Mouse (Mus musculus) frontal cortex, adult 2 months (tissue): ENCODE measurements around the gene Wdr12. TPM values are rescaled to one million over a fixed set of nuclear protein-coding genes. Genes with fewer than 3 reads are reported as not detected.
"Not testable (repeated sequence)": the region's sequence is repeated elsewhere in the genome, so short reads cannot be mapped to it uniquely, and the experiment has no call there.

Experiments
- DNase-seq, 2 experiments: peaks; one replicate each; pipeline ENCODE4 v3.0.0; 2022; ENCODE audit warnings: low spot score in 1 of 2; ENCODE audit errors: extremely low spot score in 1 of 2
- polyA plus RNA-seq: library from polyadenylated mRNA; depleted of rRNA; stranded (reverse); fragments of >200 nt; gene quantifications from 2 replicates; pipeline ENCODE4 v1.2.3, GENCODE M21; 2012; rRNA removed

Gene Wdr12
- polyA plus RNA-seq, result 19.0 and 22.3 TPM in 2 replicates

DNA sequence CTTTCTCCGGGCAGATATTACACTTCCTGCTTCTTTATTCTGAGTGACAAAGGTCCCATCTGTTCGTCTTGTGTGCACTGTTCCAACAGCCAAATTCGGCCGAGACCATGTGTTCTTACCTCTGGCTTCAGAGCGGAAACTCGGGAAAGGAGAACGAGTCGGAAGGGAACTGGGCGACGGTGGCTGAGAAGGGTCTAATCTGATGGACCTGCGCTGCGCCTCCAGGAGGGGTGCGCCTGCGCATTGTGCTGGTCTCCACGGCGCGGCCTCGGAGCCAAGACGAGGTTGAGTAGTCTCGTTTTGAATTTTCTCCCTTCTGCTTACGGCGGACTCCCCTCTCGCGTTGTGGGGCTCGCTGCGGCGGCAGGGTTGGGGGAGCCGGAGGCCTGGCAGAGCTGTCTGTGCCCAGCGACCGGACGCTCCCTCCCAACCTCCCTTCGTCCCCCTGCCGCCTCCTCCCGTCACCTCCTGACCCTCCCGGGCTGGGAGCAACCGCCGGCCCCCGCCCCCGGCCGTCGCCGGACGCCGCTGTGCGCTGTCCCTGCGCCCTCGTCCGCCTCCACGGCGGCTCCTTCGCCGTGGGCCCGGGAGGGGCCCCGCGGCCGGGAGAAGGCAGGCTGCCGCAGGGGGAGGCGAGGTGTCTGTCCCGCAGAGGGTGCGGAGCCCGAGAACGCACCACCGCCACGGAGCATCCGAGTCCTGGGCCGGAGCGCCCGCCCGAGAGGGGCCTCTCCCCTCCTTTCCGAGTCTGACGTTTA, at the start of gene Wdr12, which contains the start of gene Carf:
Wdr12 (minus strand) TSS at position 622 of the 758 bp plus-strand sequence.
Carf (plus strand) TSS at position 224 of the 758 bp plus-strand sequence.
- DNase-seq, result peak; percentile 96 to 99

DNA sequence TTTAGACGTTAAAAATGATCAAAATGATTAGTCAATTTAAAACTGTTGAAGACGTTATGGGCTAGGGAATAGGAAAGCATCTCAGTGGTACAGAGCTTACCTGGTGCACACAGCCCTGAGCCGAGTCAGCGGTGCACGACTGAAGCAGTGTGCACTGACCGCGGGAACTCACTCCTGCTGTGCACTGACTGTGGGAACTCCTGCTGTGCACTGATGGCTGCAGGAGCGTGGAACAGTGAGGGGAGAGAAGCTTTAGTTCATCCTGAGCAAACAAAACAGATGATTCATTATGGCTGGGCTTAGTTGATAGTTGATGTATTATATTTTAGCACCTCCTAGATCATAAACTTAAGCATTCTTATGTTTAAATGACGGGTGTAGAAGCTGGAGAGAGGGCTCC, 38.9 kb upstream of the Wdr12 start:
- no peak for DNase-seq

DNA sequence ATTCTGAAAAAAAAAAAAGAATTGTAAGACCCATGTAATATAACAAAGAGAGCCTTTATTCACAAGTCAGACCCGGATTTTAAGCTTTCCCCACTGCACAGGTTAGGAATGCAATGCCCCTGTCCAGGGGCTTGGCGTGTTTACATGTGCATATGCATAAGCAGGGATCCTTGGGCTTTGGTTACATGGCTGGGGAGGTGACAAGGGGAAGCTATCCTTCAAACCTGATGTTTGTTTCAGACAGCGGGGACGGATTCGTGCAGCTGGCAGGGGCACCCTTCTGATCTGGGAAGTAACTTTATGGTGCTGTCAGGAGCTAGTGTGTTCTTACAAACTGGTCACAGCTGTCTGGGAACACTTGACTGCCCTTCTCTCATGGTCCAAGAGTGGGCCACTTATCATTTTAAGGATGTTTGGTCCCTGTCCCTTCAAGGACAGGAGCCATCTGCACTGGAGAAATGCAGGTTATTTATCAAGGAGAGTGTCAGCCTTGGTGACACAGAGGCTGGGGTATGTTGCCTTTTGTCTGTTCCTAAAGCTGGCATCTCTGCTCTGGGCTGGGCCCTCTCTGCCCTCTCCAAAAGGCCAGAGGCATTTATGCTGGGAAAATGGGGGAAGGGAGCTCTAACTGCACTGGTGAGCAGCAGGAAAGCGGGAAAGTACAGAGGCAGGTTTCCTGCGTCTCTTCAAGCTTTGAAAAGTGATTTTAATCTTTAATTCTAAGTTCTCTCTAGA, 19.4 kb upstream of the Wdr12 start:
- no peak for DNase-seq

GRCm38 (mm10) chr1:60104582-60104981, 6.1 kb upstream of the Wdr12 start:
- no peak for DNase-seq

DNA sequence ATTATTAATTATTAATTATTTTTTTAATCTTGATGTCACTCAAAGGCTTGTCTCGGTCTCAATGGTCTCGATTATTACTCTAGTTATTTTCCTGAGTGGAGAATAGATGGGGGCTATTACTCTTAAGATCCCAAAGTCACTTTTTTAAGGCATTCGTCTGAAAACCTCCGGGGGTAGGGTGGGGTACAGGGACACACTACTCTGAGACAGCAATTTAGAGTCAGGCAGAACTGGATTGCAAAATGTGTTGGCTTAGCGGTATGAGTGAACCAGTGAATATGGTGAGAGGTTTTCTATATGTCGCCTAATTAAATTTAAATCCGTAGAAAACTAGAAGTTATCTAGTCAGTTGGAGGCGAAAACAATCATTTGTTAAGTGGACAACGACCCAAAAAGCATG, 394 bp upstream of the Wdr12 start:
- DNase-seq, result peak in 1 of 2 experiments; percentile 19

DNA sequence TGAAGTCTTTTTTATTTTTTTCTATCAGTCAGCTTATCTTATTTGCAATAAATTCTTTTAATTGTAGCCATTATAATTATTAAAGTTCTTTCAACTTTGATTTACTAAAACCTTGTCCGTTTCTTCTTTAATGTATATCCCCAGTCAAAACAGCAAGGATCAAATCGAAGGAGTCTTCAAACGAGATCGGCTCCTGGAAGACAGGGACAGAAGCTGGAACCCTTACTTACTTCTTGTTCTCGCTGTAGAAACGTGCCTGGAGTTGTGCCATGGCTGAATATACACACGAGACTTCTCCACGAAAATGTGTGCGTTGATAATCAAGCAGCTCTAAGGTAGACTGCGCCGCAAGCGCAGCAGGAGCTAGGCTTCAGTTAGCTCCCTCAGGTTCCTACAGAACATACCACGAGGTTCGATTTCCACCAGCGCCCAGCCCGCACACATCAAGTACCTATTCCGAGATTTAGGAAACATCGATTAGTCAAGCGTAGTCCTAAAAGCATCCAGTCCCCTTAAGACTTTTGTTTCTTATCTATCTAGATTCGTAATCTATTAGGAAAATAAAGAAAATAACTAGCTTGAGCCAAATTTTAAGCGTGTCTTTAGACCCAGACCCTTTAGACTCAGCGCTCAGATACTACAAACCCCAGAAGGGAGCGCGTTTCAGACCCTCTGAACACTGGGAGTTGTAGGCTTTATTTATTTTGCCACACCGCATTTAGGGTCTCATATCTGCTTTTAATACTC, 995 bp downstream of the Wdr12 start:
- DNase-seq, result peak; percentile 66 to 83

DNA sequence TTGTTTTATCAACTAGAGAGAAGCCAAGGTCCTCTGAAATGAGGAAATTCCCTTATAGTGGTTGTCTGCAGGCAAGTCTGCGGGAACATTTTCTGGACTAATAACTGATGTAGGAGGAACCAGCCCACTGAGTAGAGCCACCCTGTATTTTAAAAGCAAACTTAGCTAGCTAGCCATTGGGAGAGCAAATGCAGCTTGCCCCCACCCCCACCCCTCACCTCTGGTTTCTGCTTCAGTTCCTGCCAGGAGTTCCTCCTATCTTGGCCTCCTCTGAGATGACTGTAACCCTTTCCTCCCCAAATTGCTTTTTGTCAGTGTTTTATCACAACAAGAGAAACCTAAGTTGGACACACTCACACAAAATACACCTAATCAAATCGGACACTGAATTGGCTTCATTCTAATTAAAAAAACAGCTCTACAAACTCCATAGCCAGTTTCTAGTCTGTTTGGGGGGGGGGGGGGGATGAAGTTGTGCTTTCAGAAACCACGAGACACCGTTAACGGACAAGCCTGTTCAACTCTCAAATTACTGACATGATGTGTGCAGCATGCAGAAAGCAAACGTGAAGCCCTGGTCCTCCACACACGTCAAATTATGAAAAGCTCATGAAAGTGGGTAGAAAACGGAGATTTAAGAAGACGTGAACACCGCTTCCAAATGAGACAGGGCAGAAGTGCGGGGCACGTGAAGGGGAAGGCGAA, 1.7 kb downstream of the Wdr12 start:
- DNase-seq, result no peak

DNA sequence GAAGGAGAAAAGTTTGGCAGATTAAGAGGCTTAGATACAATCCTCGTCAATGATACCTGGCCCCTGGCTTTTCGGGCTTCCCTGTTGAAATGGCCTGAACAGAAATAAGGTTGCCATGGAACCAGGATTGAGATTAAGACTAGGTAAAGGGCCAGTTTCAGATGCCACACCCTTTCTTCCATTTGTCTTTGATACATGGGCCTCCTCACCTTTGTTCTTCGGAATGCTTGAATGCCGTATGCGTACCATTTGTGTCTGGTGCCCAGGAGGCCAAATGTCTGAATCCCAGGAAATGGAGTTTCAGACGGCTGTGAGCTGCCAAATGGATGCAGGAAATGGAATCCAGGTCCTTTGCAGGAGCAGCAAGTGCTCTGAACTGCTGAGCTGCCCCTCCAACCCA, 22.0 kb downstream of the Wdr12 start:
- DNase-seq, result no peak

GRCm38 (mm10) chr1:60075590-60075989, 22.9 kb downstream of the Wdr12 start:
- DNase-seq, result no peak

GRCm38 (mm10) chr1:60074935-60075334, 23.5 kb downstream of the Wdr12 start:
- DNase-seq, result no peak

GRCm38 (mm10) chr1:60070725-60071124, 27.7 kb downstream of the Wdr12 start:
- DNase-seq, result not testable (repeated sequence)

DNA sequence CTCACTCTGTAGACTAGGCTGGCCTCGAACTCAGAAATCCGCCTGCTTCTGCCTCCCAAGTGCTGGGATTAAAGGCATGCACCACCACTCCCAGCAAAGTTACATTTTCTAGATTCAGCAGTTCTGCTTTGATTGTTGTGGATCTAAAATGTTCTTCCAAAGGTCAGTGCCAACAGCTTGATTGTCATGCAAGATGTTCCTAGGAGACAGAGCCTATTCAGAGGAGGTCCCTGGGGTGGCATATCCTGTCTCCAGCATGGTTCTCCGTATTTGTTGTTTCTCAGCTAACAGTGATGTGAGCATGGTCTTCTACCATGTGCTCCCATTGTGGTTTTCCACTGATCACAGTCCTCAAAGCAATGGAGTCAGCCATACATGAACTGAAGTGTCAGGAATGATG, 42.1 kb downstream of the Wdr12 start:
- DNase-seq, result no peak

GRCm38 (mm10) chr1:60054659-60055058, 43.8 kb downstream of the Wdr12 start:
- DNase-seq, result no peak

GRCm38 (mm10) chr1:60047481-60047880, 51.0 kb downstream of the Wdr12 start:
- DNase-seq, result not testable (repeated sequence)

GRCm38 (mm10) chr1:60044595-60044994, 53.9 kb downstream of the Wdr12 start:
- DNase-seq, result no peak

GRCm38 (mm10) chr1:60042796-60043469, 55.5 kb downstream of the Wdr12 start, which contains the start of gene Ica1l:
TSS of gene Ica1l (minus strand) at chr1:60043184.
- peak in 1 of 2 experiments; percentile 32 for DNase-seq

GRCm38 (mm10) chr1:60042398-60042795, 56.0 kb downstream of the Wdr12 start:
- peak in 1 of 2 experiments; percentile 24 for DNase-seq

DNA sequence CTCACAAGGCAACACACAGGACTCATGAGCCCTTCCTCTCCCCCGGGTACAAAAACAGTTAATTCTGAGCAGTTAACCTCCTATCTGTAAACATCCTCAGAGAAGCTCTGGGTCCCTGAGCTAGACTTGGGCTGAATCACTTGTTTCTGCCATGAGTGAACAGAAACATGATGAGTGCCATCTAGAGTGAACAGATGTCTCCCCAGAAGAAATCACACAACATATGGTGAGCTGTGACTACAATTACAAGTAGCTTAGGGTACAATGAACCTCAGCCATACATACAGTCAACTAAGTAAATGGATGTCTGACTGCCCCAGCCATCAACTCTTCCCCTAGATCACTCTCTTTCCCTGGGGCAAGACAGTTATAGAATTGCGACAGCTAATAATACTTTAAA, 63.4 kb downstream of the Wdr12 start:
- DNase-seq, result peak; percentile 41 to 78
